Mouse (Mus musculus) embryonic facial prominence, embryonic 10.5 days (tissue): ENCODE results near the gene Apoa2. TPM values are rescaled to one million over a fixed set of nuclear protein-coding genes. Genes with fewer than 3 reads are reported as not detected.
A peak's percentile ranks its signal among the peaks of the same experiment; 100 is the strongest.

ENCODE experiments used
- DNase-seq: peaks from one replicate; pipeline ENCODE4 v3.0.0-alpha.2; 2017; ENCODE audit warnings: low spot score
- H3K27ac ChIP-seq: fragments of 300-500 bp; sonication (generic); replicated peaks from 2 replicates; pipeline ENCODE4 v1.5.1; 2016; ENCODE audit warnings: mild to moderate bottlenecking
- H3K27me3 ChIP-seq: fragments of 300-500 bp; sonication (generic); replicated peaks from 2 replicates; pipeline ENCODE4 v1.6.1; 2016; ENCODE audit warnings: low read depth, mild to moderate bottlenecking; ENCODE audit not compliant: poor library complexity, severe bottlenecking
- H3K36me3 ChIP-seq: fragments of 300-500 bp; sonication (generic); replicated peaks from 2 replicates; pipeline ENCODE4 v1.6.1; 2016; ENCODE audit warnings: mild to moderate bottlenecking, moderate library complexity
- H3K4me1 ChIP-seq: fragments of 300-500 bp; sonication (generic); 2 replicates; pipeline ENCODE4 v1.6.1; 2016
- H3K4me3 ChIP-seq: fragments of 300-500 bp; sonication (generic); 2 replicates; pipeline ENCODE4 v1.5.1; 2016; ENCODE audit warnings: mild to moderate bottlenecking, moderate library complexity
- H3K9me3 ChIP-seq: fragments of 300-500 bp; sonication (generic); 2 replicates; pipeline ENCODE4 v1.6.1; 2016; ENCODE audit warnings: mild to moderate bottlenecking
- WGBS: fragments of 180-500 bp; shearing (Covaris S2); methylation state at CpG from one replicate; pipeline ENCODE4 v1.1.7; 2016; 5-methylcytosine and 5-hydroxymethylcytosine counted together
- polyA plus RNA-seq: library from polyadenylated mRNA; unstranded; fragments of >200 nt; fragmentation: Nextera tagmentation; extraction: Ambion mirVana; gene quantifications from 2 replicates; pipeline ENCODE4 v1.2.1, GENCODE M21; 2016

Gene Apoa2
- polyA plus RNA-seq: 2.7 and 3.1 TPM in 2 replicates

GRCm38 (mm10) chr1:171224857-171225256 is at the start of gene Apoa2:
TSS of gene Apoa2 (plus strand) at chr1:171225054.
- Histone ChIP-seq H3K4me3 (no peak within 1 kb of the TSS), H3K27ac (no peak within 1 kb of the TSS), H3K4me1 (peaks cover 37% of the 10 kb centered on the region), H3K36me3 (peaks cover 7% of the 10 kb centered on the region), H3K9me3 (no peaks in the 10 kb centered on the region), H3K27me3 (no peaks in the 10 kb centered on the region)
- 80% methylated on average over 5 of the region's 5 CpGs for WGBS
- DNase-seq: no peak

GRCm38 (mm10) chr1:171179487-171180171 is 45.2 kb upstream of the Apoa2 start:
- no peaks in the 10 kb centered on the region for H3K9me3 ChIP-seq
- H3K36me3 ChIP-seq: no peaks in the 10 kb centered on the region
- 84% methylated on average over 5 of the region's 5 CpGs for WGBS
- no peak for DNase-seq
- no peaks in the 10 kb centered on the region for H3K4me1 ChIP-seq
- no peaks in the 10 kb centered on the region for H3K27me3 ChIP-seq
- H3K27ac ChIP-seq: no peak overlapping the region
- H3K4me3 ChIP-seq: no peak overlapping the region

- H3K27ac ChIP-seq: no peak overlapping the region
- H3K4me1 ChIP-seq: peaks cover 15% of the 10 kb centered on the region
- H3K9me3 ChIP-seq: no peaks in the 10 kb centered on the region
- 85% methylated on average over 3 of the region's 3 CpGs for WGBS
- DNase-seq: no peak
- no peak overlapping the region for H3K4me3 ChIP-seq
- H3K36me3 ChIP-seq: no peaks in the 10 kb centered on the region
- H3K27me3 ChIP-seq: no peaks in the 10 kb centered on the region; the same call in 1 of the 2 replicates
These were observed 41.8 kb upstream of the Apoa2 start for GRCm38 (mm10) chr1:171183025-171183424.

- H3K4me1 ChIP-seq: peaks cover 21% of the 10 kb centered on the region
- no peak for DNase-seq
- no peaks in the 10 kb centered on the region for H3K36me3 ChIP-seq
- H3K27me3 ChIP-seq: no peaks in the 10 kb centered on the region; the same call in 1 of the 2 replicates
- H3K9me3 ChIP-seq: no peaks in the 10 kb centered on the region
- WGBS: 64% methylated on average over 3 of the region's 3 CpGs
- H3K4me3 ChIP-seq: no peak overlapping the region
- H3K27ac ChIP-seq: no peak overlapping the region
These were observed 41.2 kb upstream of the Apoa2 start for GRCm38 (mm10) chr1:171183620-171184019.

GRCm38 (mm10) chr1:171184314-171184713 is 40.5 kb upstream of the Apoa2 start:
- H3K36me3 ChIP-seq: no peaks in the 10 kb centered on the region
- peaks cover 2% of the 10 kb centered on the region for H3K27me3 ChIP-seq
- no peak overlapping the region for H3K4me3 ChIP-seq
- no peak for DNase-seq
- no peaks in the 10 kb centered on the region for H3K9me3 ChIP-seq
- 83% methylated on average over 7 of the region's 7 CpGs for WGBS
- no peak overlapping the region for H3K27ac ChIP-seq
- H3K4me1 ChIP-seq: peaks cover 28% of the 10 kb centered on the region

- no peaks in the 10 kb centered on the region for H3K36me3 ChIP-seq
- peaks cover 14% of the 10 kb centered on the region for H3K27me3 ChIP-seq
- DNase-seq: no peak
- H3K4me1 ChIP-seq: peaks cover 34% of the 10 kb centered on the region
- no peaks in the 10 kb centered on the region for H3K9me3 ChIP-seq
- 63% methylated on average over 8 of the region's 8 CpGs for WGBS
- H3K4me3 ChIP-seq: no peak overlapping the region
- H3K27ac ChIP-seq: 0 out of 2 replicates have a peak overlapping the region, but pooled peaks have one; percentile 8
These were observed 39.2 kb upstream of the Apoa2 start for GRCm38 (mm10) chr1:171185655-171186054.

- Histone ChIP-seq H3K9me3 (no peaks in the 10 kb centered on the region), H3K4me3 (0 out of 2 replicates have a peak overlapping the region, but pooled peaks have one; percentile 11), H3K27me3 (peaks cover 38% of the 10 kb centered on the region), H3K36me3 (no peaks in the 10 kb centered on the region), H3K4me1 (peaks cover 39% of the 10 kb centered on the region), H3K27ac (no peak overlapping the region)
- no peak for DNase-seq
- whole genome bisulfite sequencing: 59% methylated on average over 13 of the region's 13 CpGs
These were observed 36.8 kb upstream of the Apoa2 start for GRCm38 (mm10) chr1:171187851-171188700.

GRCm38 (mm10) chr1:171189046-171189445 is 35.8 kb upstream of the Apoa2 start:
- DNase-seq: peak; percentile 37
- H3K4me1 ChIP-seq: peaks cover 48% of the 10 kb centered on the region

GRCm38 (mm10) chr1:171189476-171190114 is 35.3 kb upstream of the Apoa2 start:
- peaks cover 53% of the 10 kb centered on the region for H3K27me3 ChIP-seq

More at GRCm38 (mm10) chr1:171189046-171189445, 35.8 kb upstream of the Apoa2 start:
- Histone ChIP-seq H3K27me3 (peaks cover 48% of the 10 kb centered on the region), H3K36me3 (no peaks in the 10 kb centered on the region), H3K9me3 (no peaks in the 10 kb centered on the region), H3K27ac (peak overlapping the region; percentile 24; the same call in 1 of the 2 replicates), H3K4me3 (peak overlapping the region; percentile 6; the same call in 1 of the 2 replicates)
- 19% methylated on average over 8 of the region's 8 CpGs for WGBS

GRCm38 (mm10) chr1:171190832-171191231 is 34.0 kb upstream of the Apoa2 start:
- peaks cover 66% of the 10 kb centered on the region for H3K27me3 ChIP-seq
- H3K27ac ChIP-seq: no peak overlapping the region
- WGBS: 93% methylated on average over 9 of the region's 9 CpGs
- DNase-seq: no peak
- no peaks in the 10 kb centered on the region for H3K36me3 ChIP-seq
- peaks cover 60% of the 10 kb centered on the region for H3K4me1 ChIP-seq
- no peaks in the 10 kb centered on the region for H3K9me3 ChIP-seq
- H3K4me3 ChIP-seq: no peak overlapping the region

More at GRCm38 (mm10) chr1:171189476-171190114, 35.3 kb upstream of the Apoa2 start:
- Histone ChIP-seq H3K27ac (peak overlapping the region; percentile 16; the same call in 1 of the 2 replicates), H3K4me3 (peak overlapping the region; percentile 6; the same call in 1 of the 2 replicates), H3K9me3 (no peaks in the 10 kb centered on the region), H3K4me1 (peaks cover 54% of the 10 kb centered on the region), H3K36me3 (no peaks in the 10 kb centered on the region)
- 35% methylated on average over 14 of the region's 14 CpGs for whole genome bisulfite sequencing
- peak; percentile 21 for DNase-seq

GRCm38 (mm10) chr1:171192283-171192682 is 32.6 kb upstream of the Apoa2 start:
- no peak for DNase-seq
- no peaks in the 10 kb centered on the region for H3K36me3 ChIP-seq
- H3K9me3 ChIP-seq: no peaks in the 10 kb centered on the region
- no peak overlapping the region for H3K4me3 ChIP-seq
- H3K4me1 ChIP-seq: peaks cover 58% of the 10 kb centered on the region
- no peak overlapping the region for H3K27ac ChIP-seq
- H3K27me3 ChIP-seq: peaks cover 80% of the 10 kb centered on the region
- WGBS: 45% methylated on average over 10 of the region's 10 CpGs
